Mouse (Mus musculus) splenic B cell, adult 2 months (primary cell): ENCODE results near the gene C77080.

Source experiments
- DNase-seq: peaks from one replicate; pipeline ENCODE4 v3.0.0-alpha.2; 2011; ENCODE audit warnings: low read depth, low spot score
- H3K27me3 ChIP-seq: 2 replicates; pipeline ENCODE4 v1.6.1; 2012; ENCODE audit warnings: mild to moderate bottlenecking, low read length, moderate library complexity, mixed read lengths; ENCODE audit not compliant: control insufficient read depth, poor library complexity, insufficient read depth, severe bottlenecking
- H3K36me3 ChIP-seq: 2 replicates; pipeline ENCODE4 v1.6.1; 2012; ENCODE audit warnings: mild to moderate bottlenecking, low read length, moderate library complexity, mixed read lengths; ENCODE audit not compliant: control insufficient read depth, poor library complexity, insufficient read depth, severe bottlenecking

The C77080 gene

DNA sequence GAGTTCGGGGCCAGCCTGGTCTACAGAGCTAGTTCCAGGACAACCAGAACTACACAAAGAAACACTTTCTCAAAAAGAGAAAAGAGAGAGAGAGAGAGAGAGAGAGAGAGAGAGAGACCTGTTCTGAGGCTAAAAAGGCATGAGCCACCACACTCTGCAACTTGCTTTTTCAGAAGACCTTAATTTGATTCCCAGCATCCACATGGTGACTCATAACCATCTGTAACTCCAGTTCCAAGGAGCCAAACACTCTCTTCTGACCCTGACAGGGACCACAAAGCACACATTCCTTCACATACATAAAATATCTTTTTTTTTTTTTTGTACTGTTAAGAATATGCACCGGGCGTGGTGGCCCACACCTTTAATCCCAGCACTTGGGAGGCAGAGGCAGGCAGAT lies 6.6 kb downstream of the C77080 start:
- no peak for DNase-seq
- H3K27me3 ChIP-seq, result no peaks in the 10 kb centered on the region

GRCm38 (mm10) chr4:129252492-129252891 lies 8.7 kb downstream of the C77080 start:
- Histone ChIP-seq H3K27me3 (no peaks in the 10 kb centered on the region; the same call in 1 of the 2 replicates), H3K36me3 (no peaks in the 10 kb centered on the region)
- no peak for DNase-seq

More for the DNA sequence above, 6.6 kb downstream of the C77080 start:
- H3K36me3 ChIP-seq, result no peaks in the 10 kb centered on the region

GRCm38 (mm10) chr4:129251482-129252125 lies 9.6 kb downstream of the C77080 start:
- Histone ChIP-seq H3K36me3 (no peaks in the 10 kb centered on the region; the same call in 1 of the 2 replicates), H3K27me3 (no peaks in the 10 kb centered on the region; the same call in 1 of the 2 replicates)
- no peak for DNase-seq

- no peak for DNase-seq
These were observed 10.3 kb downstream of the C77080 start for GRCm38 (mm10) chr4:129250759-129251481.

DNA sequence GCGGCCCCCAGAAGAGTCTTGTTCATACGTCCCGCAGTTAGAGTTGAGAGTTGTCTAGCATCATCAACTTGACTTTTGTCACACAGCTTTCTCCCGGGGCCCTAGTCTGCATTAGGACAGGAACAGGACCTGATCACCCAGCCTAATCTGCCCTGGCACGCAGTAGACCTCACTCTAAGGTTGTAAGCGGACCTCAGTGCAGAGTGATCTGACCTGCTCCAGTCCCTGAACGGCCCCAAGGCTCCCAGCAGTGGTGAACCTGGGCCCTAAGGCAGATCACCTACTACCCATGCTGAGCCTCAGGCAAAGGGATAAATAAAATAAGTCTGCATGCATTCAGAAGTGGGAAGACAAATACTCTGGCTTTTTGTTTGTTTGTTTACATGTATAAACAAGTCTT lies 11.9 kb downstream of the C77080 start:
- Histone ChIP-seq H3K36me3 (no peaks in the 10 kb centered on the region; the same call in 1 of the 2 replicates), H3K27me3 (no peaks in the 10 kb centered on the region; the same call in 1 of the 2 replicates)
- DNase-seq, result no peak

More at GRCm38 (mm10) chr4:129250759-129251481, 10.3 kb downstream of the C77080 start:
- no peaks in the 10 kb centered on the region; the same call in 1 of the 2 replicates for H3K36me3 ChIP-seq
- H3K27me3 ChIP-seq, result no peaks in the 10 kb centered on the region; the same call in 1 of the 2 replicates

DNA sequence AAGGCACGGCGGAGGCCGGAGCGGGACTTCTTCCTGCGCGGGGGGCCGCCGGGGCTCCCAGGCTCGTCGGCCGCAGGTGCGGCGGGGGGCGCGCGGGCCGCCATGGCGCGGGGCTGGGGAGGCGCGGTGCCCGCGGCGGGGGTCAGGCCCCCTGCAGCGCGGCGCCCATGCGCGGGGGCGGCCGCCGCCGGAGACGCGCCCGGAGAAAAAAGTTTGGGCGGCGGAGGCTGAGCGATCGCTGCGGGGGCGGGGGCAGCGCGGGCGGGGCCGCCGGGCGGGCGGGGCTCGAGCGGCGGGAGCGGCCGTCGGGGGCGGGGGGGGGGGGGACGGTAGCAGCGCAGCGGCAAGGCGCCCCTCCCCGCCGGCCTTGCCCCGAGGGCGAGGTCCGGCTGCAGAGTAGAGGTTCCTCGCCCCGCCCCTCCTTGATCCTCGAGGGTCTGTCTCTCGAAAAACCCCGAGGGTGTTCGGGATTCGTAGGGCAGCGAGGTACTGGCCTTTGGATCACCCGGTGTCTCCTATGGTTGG lies 12.9 kb downstream of the C77080 start:
- Histone ChIP-seq H3K27me3 (no peaks in the 10 kb centered on the region; the same call in 1 of the 2 replicates), H3K36me3 (no peaks in the 10 kb centered on the region; the same call in 1 of the 2 replicates)
- DNase-seq, result no peak

DNA sequence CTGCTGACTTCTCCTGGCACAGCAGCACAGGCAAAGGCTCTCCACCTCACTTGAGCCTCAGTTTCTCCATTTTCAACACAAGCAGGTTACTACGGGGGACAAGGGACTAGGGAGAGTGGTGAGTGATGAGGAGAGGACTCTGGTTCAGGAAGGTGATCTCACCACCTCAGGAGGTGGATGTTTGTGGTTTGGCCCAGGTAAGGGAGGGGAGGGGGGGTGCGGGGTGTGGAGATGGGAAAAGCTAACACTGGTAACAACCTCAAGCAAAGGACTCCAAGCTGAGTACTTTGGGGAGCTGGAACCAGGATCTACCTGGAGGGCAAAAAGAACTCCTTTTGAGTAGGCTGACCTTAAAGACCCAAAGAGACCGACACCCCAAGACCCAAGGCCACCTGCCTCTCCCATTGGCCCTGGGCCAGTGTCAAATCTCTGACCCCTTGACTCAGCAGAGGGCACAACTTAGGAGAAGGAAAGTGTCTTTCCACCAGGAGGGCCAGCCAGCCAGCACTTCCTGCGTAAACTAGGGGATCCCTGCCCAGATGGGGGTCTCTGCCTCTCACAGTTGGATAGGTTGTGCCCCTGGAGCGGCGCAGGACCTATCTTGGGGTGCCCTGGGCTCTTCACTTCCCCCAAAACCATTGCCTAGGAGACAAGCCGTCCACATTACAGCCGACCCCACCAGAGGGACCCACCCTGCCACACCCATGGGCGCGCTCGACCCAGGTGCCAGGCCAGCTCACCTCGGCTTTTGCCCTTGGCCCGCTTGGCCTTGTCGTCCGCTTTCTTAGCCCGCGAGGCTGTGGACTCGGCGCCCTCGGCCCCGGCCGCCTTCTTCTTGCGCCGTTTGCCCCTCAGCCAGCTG lies 13.6 kb downstream of the C77080 start:
- no peaks in the 10 kb centered on the region; the same call in 1 of the 2 replicates for H3K36me3 ChIP-seq
- H3K27me3 ChIP-seq, result no peaks in the 10 kb centered on the region; the same call in 1 of the 2 replicates
- DNase-seq, result no peak

DNA sequence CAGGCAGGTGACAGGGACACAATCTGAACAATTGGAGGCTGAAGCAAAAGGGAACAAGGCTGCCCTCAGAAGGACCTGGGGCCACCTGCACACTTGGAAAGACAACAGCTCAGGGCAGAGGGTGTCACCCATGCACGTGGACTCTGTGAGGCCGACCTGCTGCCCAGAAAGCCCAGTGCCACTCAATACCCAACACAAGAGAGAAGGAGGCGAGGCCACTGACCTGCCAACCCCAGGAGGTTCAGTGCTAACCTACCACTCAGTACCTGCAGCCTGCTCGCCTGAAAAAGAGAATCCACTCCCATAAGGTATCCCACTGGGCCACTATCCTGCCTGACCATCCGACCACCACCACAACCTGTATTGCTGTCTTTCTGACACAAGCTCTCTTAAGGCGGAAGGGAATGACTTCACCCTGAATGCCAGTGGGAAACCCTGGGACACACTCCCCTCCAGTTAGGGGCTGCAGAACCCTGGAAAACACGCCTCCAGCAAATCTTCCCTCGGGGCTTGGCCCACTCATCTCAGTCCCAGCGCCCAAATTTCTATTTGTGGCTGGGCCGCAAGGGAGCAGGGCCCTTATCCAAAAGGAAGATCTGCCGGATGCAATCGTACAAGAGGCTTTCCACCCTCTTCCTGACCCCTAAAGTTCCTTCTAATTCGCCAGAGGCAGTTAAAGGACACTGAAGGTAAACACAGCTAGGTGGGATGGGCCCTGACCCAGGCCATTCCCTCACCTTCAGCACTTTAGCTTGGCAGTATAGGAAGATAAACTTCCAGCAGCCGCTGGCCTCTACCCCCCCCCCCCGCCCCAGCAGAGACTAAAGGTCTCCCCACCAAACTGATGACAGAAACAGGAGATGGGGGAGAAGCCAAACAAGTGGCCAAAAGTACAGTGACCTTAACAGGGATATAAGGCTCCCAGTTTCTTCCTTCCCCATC lies 14.6 kb downstream of the C77080 start:
- DNase-seq, result no peak
- Histone ChIP-seq H3K27me3 (no peaks in the 10 kb centered on the region; the same call in 1 of the 2 replicates), H3K36me3 (no peaks in the 10 kb centered on the region; the same call in 1 of the 2 replicates)

DNA sequence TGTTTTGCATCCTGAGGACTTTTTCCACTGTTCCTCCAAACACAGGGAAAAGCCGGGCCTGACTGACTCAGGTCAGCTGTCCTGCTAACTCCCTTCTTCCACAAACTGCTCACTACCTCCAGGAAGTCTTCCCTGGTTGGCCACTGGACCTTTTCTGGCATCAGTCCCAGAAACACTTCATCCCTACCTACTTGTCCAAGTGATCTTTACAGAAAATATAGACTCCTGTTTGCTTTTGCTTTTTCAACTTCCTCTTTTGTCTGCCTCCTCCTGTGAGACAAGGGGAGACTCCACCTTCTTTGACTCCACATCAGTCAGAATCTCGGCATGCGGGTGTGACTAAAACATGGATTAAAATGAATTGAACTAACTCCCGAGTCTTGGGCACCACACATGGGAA lies 16.4 kb downstream of the C77080 start:
- DNase-seq, result no peak
- Histone ChIP-seq H3K36me3 (no peaks in the 10 kb centered on the region; the same call in 1 of the 2 replicates), H3K27me3 (no peaks in the 10 kb centered on the region; the same call in 1 of the 2 replicates)

DNA sequence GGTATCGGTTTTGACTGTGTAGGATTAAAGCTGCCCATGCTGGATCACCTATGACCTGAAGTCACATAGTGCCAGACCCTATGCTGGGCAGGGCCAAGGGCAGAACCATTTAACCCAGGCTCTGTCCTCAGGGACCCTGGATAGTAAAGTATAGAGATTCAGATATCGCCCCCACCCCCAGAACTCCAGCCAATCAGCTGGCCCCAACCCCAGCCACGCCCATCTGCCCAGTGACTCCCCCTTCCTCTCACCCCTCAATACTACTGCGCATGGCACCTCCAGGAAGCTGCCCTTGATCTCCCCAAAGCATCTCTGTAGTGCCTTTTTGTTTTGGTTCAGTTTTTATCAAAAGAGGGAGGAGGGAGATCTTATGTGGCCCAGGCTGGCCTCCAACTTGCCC lies 18.4 kb downstream of the C77080 start:
- no peaks in the 10 kb centered on the region; the same call in 1 of the 2 replicates for H3K36me3 ChIP-seq
- no peaks in the 10 kb centered on the region for H3K27me3 ChIP-seq
- DNase-seq, result no peak

DNA sequence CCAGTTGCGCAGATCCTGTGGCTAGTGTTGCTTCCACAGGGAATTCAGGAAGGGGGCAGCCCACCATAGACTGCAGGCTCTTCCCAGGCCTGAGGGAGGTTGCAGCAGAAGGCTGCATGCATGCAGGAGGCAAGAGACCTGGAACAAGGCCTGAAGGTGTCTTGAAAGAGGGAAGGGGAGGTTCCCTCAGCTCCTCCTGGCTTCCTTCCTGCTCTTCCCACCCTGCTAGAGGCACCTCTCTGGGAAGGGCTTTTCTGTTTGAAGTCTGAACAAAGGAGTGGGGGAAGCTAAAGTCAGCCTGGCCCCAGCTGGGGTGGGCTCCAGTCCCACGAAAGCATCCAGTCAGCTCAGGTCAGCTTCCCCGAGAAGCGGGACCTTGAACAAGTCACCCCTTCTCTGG lies 18.9 kb downstream of the C77080 start:
- no peaks in the 10 kb centered on the region for H3K27me3 ChIP-seq
- DNase-seq, result no peak

GRCm38 (mm10) chr4:129241898-129242297 lies 19.3 kb downstream of the C77080 start:
- no peaks in the 10 kb centered on the region for H3K36me3 ChIP-seq
- no peak for DNase-seq

More for the DNA sequence above, 18.9 kb downstream of the C77080 start:
- no peaks in the 10 kb centered on the region; the same call in 1 of the 2 replicates for H3K36me3 ChIP-seq

DNA sequence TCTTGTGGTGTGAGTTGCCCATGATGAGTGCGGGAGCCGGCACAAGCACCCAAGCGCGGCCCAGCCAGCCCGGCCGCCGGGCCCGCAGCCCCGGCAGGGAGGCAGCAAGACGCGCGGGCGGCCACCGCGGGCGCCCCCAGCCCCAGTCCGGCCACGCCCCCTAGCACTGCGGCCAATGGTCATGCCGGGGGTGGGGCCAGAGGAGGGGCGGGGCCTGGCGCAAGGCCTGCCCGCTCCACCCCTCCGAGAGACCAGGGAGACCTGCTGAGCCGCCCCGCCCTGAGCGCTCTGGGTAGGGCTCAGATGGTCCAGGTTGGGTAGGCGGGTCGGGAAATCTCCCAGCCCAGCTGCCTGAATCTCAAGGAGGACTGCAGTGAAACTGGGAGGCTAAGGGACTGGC lies 22.1 kb downstream of the C77080 start:
- H3K27me3 ChIP-seq, result no peaks in the 10 kb centered on the region
- peak; percentile 50 for DNase-seq
- no peaks in the 10 kb centered on the region for H3K36me3 ChIP-seq

More at GRCm38 (mm10) chr4:129241898-129242297, 19.3 kb downstream of the C77080 start:
- H3K27me3 ChIP-seq, result no peaks in the 10 kb centered on the region
